Mouse (Mus musculus): ENCODE measurements around the gene Usp8.

The Usp8 gene

GRCm38 (mm10) chr2:126743389-126743788 is 36.3 kb downstream of the Usp8 start:
- no peak for DNase-seq

DNA sequence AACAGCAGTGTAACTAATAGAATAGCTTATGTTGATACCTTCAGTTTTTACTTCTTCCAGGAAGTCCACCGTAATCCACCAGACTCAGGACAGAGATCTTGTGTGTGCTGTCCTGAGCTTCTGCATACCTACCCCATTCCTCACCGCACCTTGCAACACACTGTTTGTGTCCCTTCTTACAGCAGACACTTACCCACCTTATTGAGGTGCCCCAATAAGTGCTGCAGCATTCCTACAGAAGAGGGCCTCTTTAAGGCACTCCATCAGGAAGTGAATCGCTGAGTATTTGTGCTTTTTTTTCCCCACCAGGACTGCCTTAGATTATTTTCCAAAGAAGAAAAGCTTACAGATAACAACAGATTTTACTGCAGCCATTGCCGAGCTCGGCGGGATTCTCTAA is 48.5 kb downstream of the Usp8 start:
- no peak for DNase-seq

DNA sequence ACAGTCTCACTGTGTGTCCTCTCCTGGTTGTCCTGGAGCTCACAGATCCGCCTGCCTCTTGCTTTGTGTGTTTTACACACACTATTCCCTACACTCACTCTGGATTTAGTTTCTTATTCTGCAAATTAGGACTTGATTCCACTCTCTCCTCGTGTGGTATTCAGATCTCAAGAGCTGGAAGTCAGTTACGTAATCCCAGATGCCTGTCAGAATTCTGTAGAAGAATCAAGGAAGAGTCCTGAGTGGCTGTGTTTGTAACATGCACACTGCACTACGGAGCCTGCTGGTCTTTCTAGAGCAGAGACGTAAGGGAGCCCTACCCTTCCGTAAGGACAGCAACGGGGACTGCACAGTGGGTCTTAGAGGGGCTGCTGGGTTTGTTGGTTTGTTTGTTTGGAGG is 52.2 kb downstream of the Usp8 start:
- DNase-seq = no peak

DNA sequence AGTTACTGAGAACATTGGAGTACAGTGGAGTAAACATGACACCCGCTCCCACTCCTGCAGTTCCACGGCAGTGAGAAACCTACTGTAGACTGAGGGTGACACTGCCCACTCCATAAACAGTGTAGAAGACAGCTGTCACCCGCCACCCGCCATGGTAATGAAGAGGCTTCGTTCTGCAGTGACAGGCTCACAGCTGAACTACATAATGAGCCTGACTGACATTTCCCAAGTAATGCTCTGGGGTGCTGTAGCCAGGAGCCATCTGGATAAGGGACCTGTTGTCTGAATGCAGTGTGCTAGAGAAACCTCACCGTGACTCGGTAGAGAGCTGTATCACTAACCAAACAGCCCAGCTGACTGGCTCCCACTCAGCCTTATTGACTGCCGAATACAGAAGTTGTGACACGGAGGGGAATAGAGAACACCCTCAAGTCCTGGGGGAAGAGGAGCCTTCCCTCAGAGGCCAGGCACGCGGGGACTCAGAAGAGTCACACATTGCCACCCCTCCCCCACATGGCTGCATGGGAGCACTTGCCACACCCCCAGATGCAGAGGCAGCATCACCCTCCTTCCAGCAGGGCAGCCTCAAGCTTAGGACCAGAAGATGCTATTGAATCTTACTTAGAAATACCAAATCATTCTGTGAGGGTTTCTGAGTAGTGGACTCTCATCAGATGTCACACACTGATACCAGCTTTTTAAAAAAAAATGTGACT is 58.9 kb downstream of the Usp8 start:
- no peak for DNase-seq

GRCm38 (mm10) chr2:126767599-126767998 is 60.5 kb downstream of the Usp8 start:
- no peak for DNase-seq

DNA sequence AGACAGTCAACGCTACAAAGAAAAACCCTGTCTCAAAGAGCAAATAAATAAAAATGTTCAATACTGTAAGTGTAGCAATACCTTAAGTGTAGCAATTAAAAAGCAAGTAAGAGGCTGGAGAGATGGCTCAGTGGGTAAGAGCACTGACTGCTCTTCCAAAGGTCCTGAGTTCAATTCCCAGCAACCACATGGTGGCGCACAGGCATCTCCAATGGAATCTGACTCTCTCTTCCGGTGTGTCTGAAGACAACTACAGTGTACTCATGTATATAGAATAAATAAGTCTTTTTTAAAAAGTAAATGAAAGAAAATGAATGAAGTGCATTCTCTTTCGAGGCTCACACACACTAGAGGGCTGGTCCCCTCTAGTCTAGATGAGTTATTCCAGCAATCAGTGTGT is 61.1 kb downstream of the Usp8 start:
- no peak for DNase-seq

DNA sequence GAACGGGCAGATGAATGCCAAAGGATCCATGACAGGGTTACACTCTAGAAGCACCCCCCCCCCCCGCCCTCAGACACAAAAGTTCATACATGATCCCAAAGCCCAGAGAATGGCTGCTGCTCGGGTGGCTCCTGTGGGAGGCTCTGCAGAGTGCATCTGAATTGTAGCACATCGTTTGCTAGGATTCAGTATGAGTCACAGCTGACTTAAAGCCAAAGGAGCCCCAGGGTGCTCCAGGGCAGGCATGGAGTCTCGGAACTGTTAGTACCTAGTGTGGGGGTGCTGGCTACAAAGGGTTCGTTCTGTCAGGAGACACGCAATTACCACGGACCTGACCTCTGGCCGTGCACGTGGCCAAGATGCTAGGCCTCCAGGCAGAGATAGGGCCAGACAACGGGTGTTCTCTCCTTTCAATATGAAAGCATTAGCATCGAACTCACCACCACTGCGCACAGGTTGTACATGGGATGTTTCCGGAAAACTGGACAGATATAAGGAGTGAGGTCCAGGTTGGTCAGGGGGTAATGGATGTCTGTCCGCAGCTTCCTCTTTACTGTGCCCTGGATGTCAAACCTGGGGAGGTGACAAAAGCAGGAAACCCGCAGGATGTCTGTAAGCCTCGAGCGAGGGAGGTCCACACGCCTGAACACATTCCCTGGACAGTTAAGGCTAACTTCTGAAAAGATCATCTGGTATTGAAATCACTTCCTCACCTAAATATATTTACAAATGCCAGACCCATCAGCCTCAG is 62.5 kb downstream of the Usp8 start:
- DNase-seq = no peak

DNA sequence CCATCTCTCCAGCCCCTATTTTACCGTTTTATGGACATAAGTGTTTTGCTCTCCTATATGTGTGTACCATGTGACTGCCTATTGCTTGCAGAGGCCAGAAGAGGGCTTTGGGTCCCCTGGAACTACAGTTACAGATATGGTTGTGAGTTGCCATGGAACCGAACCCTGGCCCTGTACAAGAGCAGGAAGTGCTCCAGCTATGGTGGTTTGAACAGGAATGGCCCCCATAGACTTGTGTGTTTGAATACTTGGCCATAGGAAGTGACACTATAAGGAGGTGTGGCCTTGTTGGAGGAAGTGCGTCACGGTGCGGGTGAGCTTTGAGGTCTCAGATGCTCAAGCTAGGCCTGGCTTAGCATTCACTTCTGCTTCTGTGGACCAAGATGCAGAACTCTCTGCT is 65.1 kb downstream of the Usp8 start:
- DNase-seq = no peak

- no peak for DNase-seq
These were observed 68.8 kb downstream of the Usp8 start for GRCm38 (mm10) chr2:126775951-126776350.

DNA sequence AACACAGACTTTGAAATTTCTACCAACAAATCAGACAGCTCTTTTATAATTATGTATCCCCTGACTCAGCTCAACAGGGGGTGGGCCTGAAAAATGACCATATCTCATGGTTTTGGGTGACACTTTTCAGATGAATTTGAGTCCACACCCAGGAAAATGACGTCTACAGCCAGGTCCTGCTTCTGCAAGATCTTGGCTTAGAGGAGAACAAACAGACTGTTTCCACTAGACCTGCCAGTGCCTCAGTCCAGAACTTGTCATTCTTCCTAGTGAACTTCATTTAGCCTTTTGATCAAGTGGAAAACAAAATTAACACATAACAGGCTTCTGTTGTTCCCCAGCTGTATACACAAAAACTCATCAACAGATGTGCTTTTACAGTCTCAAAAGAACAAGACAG is 69.3 kb downstream of the Usp8 start:
- DNase-seq = no peak

GRCm38 (mm10) chr2:126778806-126779205 is 71.7 kb downstream of the Usp8 start:
- DNase-seq = no peak

GRCm38 (mm10) chr2:126780286-126780685 is 73.2 kb downstream of the Usp8 start:
- no peak for DNase-seq

GRCm38 (mm10) chr2:126781478-126781877 is 74.3 kb downstream of the Usp8 start:
- no peak for DNase-seq

DNA sequence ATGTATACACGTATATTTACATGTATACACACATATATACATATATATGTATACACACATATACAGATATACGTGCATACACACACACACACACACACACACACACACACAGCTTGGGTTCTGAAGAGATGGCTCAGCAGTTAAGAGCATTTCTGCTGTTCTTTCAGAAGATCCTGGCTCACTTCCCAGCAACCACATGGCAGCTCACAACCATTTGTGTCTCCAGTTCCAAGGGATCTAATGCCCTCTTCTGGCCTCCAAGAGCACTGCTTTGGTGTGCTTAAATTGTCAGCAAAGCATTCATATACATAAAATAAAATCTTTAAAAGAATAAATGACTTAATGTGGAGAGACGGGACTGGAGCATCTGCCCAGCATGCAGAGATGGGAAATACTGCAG is 75.3 kb downstream of the Usp8 start:
- DNase-seq = peak; percentile 54

DNA sequence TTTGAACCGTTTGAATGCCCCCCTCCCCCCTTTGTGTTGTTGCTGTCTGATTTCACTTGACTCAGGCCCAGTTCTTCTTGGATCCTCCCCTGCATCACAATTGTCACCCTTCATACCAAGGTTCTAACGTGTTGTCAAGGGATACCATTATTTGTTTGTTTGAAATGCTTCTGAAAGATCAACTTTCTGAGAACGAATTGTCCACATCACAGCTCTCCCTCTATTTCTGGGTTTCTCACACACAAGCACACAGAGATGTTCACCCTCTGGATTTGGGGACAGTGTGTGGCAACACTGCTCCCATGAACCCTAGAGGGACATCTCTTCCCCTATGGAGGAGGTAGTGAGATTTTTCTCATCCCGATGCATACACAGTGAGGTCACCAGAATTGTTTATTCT is 76.2 kb downstream of the Usp8 start, which contains the start of gene Usp50:
Usp50 (minus strand) TSS at position 101 of the 400 bp plus-strand sequence.
- DNase-seq = no peak

DNA sequence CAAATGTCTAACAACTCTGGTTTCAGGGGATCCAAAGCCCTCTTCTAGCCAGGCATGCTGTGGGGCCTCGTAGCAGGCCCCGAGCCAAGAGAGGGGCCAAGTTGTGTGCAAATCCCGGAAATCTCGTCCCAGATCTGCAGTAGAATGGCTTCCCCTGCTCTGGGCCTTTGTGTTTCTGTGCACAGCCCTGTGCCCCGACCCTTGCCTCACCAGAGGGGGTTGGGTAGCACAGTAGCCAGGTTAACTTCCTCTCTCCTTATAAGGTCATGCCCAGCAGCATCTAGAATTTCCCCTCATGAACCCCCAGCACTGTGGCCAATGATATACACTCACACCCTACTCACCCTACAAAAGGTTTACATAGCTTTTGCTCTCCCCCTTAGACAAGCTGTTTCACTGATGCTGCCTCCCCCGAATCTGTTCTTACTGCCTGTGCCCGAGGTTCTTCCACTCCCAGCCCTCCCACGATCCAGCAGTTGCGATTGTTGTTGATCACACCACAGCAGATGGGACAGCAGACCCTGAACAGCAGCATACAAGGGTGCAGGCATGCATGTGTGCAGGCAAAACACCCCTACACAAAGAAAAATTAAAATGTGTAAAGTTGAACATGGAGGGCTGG is 80.7 kb downstream of the Usp8 start:
- no peak for DNase-seq

GRCm38 (mm10) chr2:126792611-126793010 is 85.5 kb downstream of the Usp8 start:
- no peak for DNase-seq

DNA sequence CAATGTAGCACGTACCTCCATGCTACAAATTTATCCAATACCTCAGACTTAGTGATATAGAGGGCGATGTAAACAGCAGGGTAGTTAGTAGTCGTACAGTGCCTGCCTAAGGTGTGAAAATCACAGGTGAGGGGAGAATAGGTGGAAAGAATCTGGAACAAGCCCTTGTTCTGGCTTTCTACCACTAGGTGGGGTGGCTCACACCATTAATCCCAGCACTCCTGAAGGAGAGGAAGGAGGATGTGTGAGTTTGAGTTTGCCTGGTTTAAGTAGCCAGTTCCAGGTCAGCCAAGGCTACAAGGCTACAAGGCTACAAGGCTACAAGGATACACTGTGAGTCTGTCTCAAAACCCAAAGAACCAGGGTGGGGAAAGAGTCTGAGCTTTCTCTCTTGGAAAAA is 88.6 kb downstream of the Usp8 start:
- DNase-seq = no peak

DNA sequence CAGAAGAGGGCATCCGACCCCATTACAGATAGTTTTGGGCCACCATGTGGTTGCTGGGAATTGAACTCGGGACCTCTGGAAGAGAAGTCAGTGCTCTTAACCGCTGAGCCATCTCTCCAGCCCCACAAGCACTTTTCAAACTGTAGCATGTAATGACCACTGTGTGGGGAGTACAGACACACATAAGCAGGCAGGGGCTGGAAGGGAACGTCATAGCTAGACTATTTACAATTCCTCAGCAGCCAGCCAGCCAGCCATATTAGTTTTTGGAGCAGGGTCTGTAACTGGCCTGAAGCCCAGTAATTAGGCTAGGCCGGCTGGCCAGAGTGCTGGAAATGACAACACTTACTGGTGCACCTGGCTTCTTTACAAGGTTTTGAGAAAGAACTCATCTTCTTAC is 91.3 kb downstream of the Usp8 start:
- DNase-seq = no peak

GRCm38 (mm10) chr2:126801980-126802379 is 94.9 kb downstream of the Usp8 start:
- no peak for DNase-seq

Data from cerebellum, adult 11-12 months (tissue).